Mouse (Mus musculus) hindbrain, embryonic 11.5 days (tissue): ENCODE measurements around the gene C2cd4c. TPM values are rescaled to one million over a fixed set of nuclear protein-coding genes. Genes with fewer than 3 reads are reported as not detected.

ENCODE experiments used
- ATAC-seq: fragments of 200-750 bp; cut with Nextera tagmentation; 2 replicates; pipeline ENCODE4 v1.8.0; 2017; ENCODE audit warnings: mild to moderate bottlenecking, moderate TSS enrichment, moderate library complexity; ENCODE audit not compliant: low FRiP score
- DNase-seq: peaks from one replicate; pipeline ENCODE4 v3.0.0-alpha.2; 2015; ENCODE audit warnings: low spot score
- H3K27ac ChIP-seq: fragments of 300-500 bp; sonication (generic); 2 replicates; pipeline ENCODE4 v1.5.1; 2014; ENCODE audit warnings: mild to moderate bottlenecking, low read depth, low read length
- H3K27me3 ChIP-seq: fragments of 300-500 bp; sonication (generic); 2 replicates; pipeline ENCODE4 v1.6.1; 2014; ENCODE audit warnings: mild to moderate bottlenecking, low read length, moderate library complexity, mixed read lengths; ENCODE audit not compliant: control insufficient read depth, insufficient read depth
- H3K36me3 ChIP-seq: fragments of 300-500 bp; sonication (generic); 2 replicates; pipeline ENCODE4 v1.6.1; 2014; ENCODE audit warnings: mild to moderate bottlenecking, low read length, moderate library complexity, mixed read lengths; ENCODE audit not compliant: control insufficient read depth, insufficient read depth
- H3K4me1 ChIP-seq: fragments of 300-500 bp; sonication (generic); replicated peaks from 2 replicates; pipeline ENCODE4 v1.6.1; 2014; ENCODE audit warnings: low read length, mixed read lengths; ENCODE audit not compliant: control insufficient read depth, insufficient read depth
- H3K4me2 ChIP-seq: fragments of 300-500 bp; sonication (generic); replicated peaks from 2 replicates; pipeline ENCODE4 v1.6.1; 2014; ENCODE audit warnings: mild to moderate bottlenecking, low read depth, low read length
- H3K4me3 ChIP-seq: fragments of 300-500 bp; sonication (generic); 2 replicates; pipeline ENCODE4 v1.5.1; 2014; ENCODE audit warnings: low read depth, low read length
- H3K9ac ChIP-seq: fragments of 300-500 bp; sonication (generic); 2 replicates; pipeline ENCODE4 v1.6.1; 2014; ENCODE audit warnings: low read depth, low read length
- H3K9me3 ChIP-seq: fragments of 300-500 bp; sonication (generic); 2 replicates; pipeline ENCODE4 v1.6.1; 2016; ENCODE audit warnings: low read length; ENCODE audit not compliant: control insufficient read depth
- WGBS: fragments of 180-500 bp; shearing (Covaris S2); extraction: QIAGEN DNeasy Blood & Tissue Kit; methylation state at CpG from one replicate; pipeline ENCODE4 v1.1.7; 2014; 5-methylcytosine and 5-hydroxymethylcytosine counted together
- polyA plus RNA-seq: library from polyadenylated mRNA; unstranded; fragments of >200 nt; fragmentation: Nextera tagmentation; extraction: Ambion mirVana; gene quantifications from 2 replicates; pipeline ENCODE4 v1.2.1, GENCODE M21; 2014

Gene C2cd4c
- polyA plus RNA-seq, 1 experiment from 2014 or later = 0.19 TPM

GRCm38 (mm10) chr10:79578891-79579290, 34.9 kb downstream of the C2cd4c start:
- Histone ChIP-seq H3K9me3 (no peaks in the 10 kb centered on the region), H3K27ac (no peak overlapping the region), H3K4me1 (no peaks in the 10 kb centered on the region), H3K4me3 (no peak overlapping the region), H3K9ac (no peak overlapping the region), H3K27me3 (0 out of 2 replicates have a peak, but pooled peaks cover 2% of the 10 kb centered on the region), H3K4me2 (no peak overlapping the region), H3K36me3 (no peaks in the 10 kb centered on the region)
- 71% methylated on average over 7 of the region's 7 CpGs for WGBS
- ATAC-seq = 0 out of 2 replicates have a peak, but pooled peaks have one; percentile 28
- no peak for DNase-seq

DNA sequence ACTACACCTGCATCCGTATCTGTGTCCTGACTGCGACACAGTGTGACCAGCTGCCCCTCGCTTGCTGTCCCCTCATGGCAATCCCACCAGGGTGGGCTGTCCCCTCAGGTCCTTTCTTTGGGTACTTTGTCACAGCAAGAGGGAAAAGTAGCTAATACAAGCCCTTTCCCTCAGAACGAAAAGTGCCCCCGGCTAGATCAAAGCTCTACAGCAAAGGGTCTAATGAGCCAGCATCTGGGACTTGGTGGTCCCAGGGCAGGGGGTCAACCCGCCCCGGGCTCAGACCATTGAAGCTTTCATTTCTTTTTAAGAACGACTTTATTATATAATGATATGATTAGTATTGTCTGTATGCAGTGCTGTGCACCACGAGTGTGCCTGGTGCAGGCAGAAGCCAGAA, 35.5 kb downstream of the C2cd4c start:
- ATAC-seq (0 out of 2 replicates have a peak, but pooled peaks have one; percentile 13), DNase-seq (peak; percentile 14)
- 60% methylated on average over 9 of the region's 9 CpGs for WGBS
- no peak overlapping the region for H3K27ac ChIP-seq
- H3K4me2 ChIP-seq = no peak overlapping the region
- H3K27me3 ChIP-seq = 0 out of 2 replicates have a peak, but pooled peaks cover 2% of the 10 kb centered on the region
- H3K36me3 ChIP-seq = no peaks in the 10 kb centered on the region
- H3K9me3 ChIP-seq = no peaks in the 10 kb centered on the region
- no peak overlapping the region for H3K4me3 ChIP-seq
- H3K4me1 ChIP-seq = no peaks in the 10 kb centered on the region
- H3K9ac ChIP-seq = no peak overlapping the region

GRCm38 (mm10) chr10:79577376-79577775, 36.4 kb downstream of the C2cd4c start:
- Histone ChIP-seq H3K9ac (no peak overlapping the region), H3K4me1 (no peaks in the 10 kb centered on the region), H3K27ac (no peak overlapping the region), H3K4me2 (no peak overlapping the region), H3K36me3 (no peaks in the 10 kb centered on the region), H3K27me3 (0 out of 2 replicates have a peak, but pooled peaks cover 2% of the 10 kb centered on the region), H3K4me3 (no peak overlapping the region), H3K9me3 (no peaks in the 10 kb centered on the region)
- ATAC-seq (no peak), DNase-seq (no peak)
- 74% methylated on average over 4 of the region's 4 CpGs for WGBS

DNA sequence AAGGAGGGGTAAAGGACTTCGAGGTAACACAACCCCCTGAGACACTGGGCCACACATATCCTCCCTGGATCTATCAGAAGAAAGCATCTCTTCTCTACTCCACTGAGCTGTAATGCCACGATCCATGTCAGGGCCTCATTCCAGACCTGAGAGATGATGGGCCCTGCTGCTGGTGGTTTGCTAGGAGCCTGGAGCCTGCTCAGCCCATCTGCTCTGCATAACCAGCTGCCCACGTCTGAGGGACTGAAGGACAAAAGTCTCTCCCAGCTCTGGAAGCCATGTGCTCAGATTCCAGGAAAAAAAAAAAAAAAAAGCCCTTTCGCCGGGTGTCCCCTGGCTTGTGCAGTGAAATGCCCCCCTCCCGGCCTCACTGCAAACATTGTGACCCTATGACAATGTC, 38.1 kb downstream of the C2cd4c start:
- H3K36me3 ChIP-seq = no peaks in the 10 kb centered on the region
- H3K9me3 ChIP-seq = no peaks in the 10 kb centered on the region
- DNase-seq = no peak
- no peak for ATAC-seq
- H3K9ac ChIP-seq = no peak overlapping the region
- H3K4me2 ChIP-seq = no peak overlapping the region
- 0 out of 2 replicates have a peak, but pooled peaks cover 2% of the 10 kb centered on the region for H3K27me3 ChIP-seq
- H3K4me3 ChIP-seq = no peak overlapping the region
- H3K4me1 ChIP-seq = no peaks in the 10 kb centered on the region
- 77% methylated on average over 6 of the region's 6 CpGs for WGBS
- no peak overlapping the region for H3K27ac ChIP-seq

DNA sequence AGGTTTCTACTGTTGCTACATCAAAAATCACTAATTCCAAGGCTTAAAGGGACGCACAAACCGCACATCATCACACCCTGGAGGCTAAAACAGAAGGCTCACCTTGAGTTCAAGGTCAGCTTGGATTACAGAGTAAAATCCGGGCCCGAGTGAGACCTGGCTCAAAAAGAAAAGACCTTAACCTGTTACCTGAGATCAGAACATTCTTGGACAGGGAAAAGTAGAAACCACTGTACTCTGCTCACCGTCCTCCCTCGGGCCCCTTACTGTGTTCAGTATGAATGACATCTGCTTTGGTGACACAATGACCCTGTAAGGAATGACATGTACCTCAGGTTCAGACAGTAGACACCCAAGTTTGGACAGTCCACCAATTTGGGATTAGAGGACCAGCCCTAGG, 39.0 kb downstream of the C2cd4c start:
- no peaks in the 10 kb centered on the region for H3K27me3 ChIP-seq
- no peak overlapping the region for H3K27ac ChIP-seq
- no peaks in the 10 kb centered on the region for H3K4me1 ChIP-seq
- WGBS = 92% methylated on average over 6 of the region's 6 CpGs
- no peak for DNase-seq
- H3K4me3 ChIP-seq = no peak overlapping the region
- no peaks in the 10 kb centered on the region for H3K9me3 ChIP-seq
- no peak overlapping the region for H3K9ac ChIP-seq
- H3K36me3 ChIP-seq = no peaks in the 10 kb centered on the region
- ATAC-seq = no peak
- H3K4me2 ChIP-seq = no peak overlapping the region

- DNase-seq = no peak
- WGBS = 83% methylated on average over 8 of the region's 8 CpGs
These were observed 39.5 kb downstream of the C2cd4c start for GRCm38 (mm10) chr10:79574350-79574749.

GRCm38 (mm10) chr10:79573611-79574010, 40.2 kb downstream of the C2cd4c start:
- no peak overlapping the region for H3K9ac ChIP-seq
- no peak overlapping the region for H3K4me3 ChIP-seq
- H3K4me2 ChIP-seq = no peak overlapping the region
- no peaks in the 10 kb centered on the region for H3K4me1 ChIP-seq
- no peaks in the 10 kb centered on the region for H3K36me3 ChIP-seq
- no peak overlapping the region for H3K27ac ChIP-seq
- H3K9me3 ChIP-seq = no peaks in the 10 kb centered on the region
- H3K27me3 ChIP-seq = no peaks in the 10 kb centered on the region
- DNase-seq (no peak), ATAC-seq (no peak)
- WGBS = 90% methylated on average over 6 of the region's 6 CpGs

More at GRCm38 (mm10) chr10:79574350-79574749, 39.5 kb downstream of the C2cd4c start:
- no peak overlapping the region for H3K4me2 ChIP-seq
- no peak overlapping the region for H3K4me3 ChIP-seq
- no peak for ATAC-seq
- H3K27me3 ChIP-seq = no peaks in the 10 kb centered on the region
- H3K27ac ChIP-seq = no peak overlapping the region
- no peaks in the 10 kb centered on the region for H3K36me3 ChIP-seq
- H3K9me3 ChIP-seq = no peaks in the 10 kb centered on the region
- H3K9ac ChIP-seq = no peak overlapping the region
- no peaks in the 10 kb centered on the region for H3K4me1 ChIP-seq

- no peak overlapping the region for H3K4me2 ChIP-seq
- no peak for DNase-seq
- no peaks in the 10 kb centered on the region for H3K4me1 ChIP-seq
- no peaks in the 10 kb centered on the region for H3K36me3 ChIP-seq
- H3K4me3 ChIP-seq = no peak overlapping the region
- H3K27ac ChIP-seq = no peak overlapping the region
- ATAC-seq = no peak
- H3K27me3 ChIP-seq = no peaks in the 10 kb centered on the region
- H3K9ac ChIP-seq = no peak overlapping the region
- H3K9me3 ChIP-seq = no peaks in the 10 kb centered on the region
- 91% methylated on average over 2 of the region's 2 CpGs for WGBS
These were observed 42.5 kb downstream of the C2cd4c start for GRCm38 (mm10) chr10:79571314-79571713.

DNA sequence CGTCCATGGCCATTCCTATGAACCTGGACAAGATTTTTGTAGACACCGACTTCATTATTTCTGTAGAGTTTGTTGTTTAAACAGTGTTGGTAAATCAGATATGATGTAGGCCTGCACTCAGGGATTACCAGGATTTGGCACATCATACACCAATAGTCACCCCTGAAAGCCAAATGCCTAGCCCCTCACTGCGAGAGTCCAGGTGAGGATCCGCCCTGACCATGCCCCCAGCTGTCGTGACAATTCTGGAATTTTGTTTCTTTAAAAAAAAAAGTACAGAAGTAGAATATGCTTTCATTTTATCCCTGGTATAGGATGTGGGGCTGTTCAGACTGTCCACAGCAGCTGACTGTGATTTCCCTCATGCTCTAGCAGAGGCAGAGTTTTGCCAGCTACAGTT, 43.9 kb downstream of the C2cd4c start:
- H3K9ac ChIP-seq = no peak overlapping the region
- no peak overlapping the region for H3K4me3 ChIP-seq
- ATAC-seq = no peak
- H3K27me3 ChIP-seq = no peaks in the 10 kb centered on the region
- H3K27ac ChIP-seq = no peak overlapping the region
- no peaks in the 10 kb centered on the region for H3K4me1 ChIP-seq
- WGBS = 86% methylated on average over 5 of the region's 5 CpGs
- H3K9me3 ChIP-seq = no peaks in the 10 kb centered on the region
- no peak overlapping the region for H3K4me2 ChIP-seq
- no peaks in the 10 kb centered on the region for H3K36me3 ChIP-seq
- no peak for DNase-seq
